Mouse (Mus musculus): ENCODE measurements at regions not wholly inside any gene's neighbourhood (a gene's known extent, or its start where the extent isn't known, plus 50 kb on each side); places are given as distances from the start of the nearest gene placed in this dataset.

- TF ChIP-seq POLR2A (IDR thresholded peaks at IDR 0.05; ENCODE audit: low read depth, low read length) (no peak), CTCF (IDR thresholded peaks at IDR 0.05; ENCODE audit: extremely low read depth, insufficient read length, insufficient replicate concordance, low read depth, low read length) (no peak)
Observed at GRCm38 (mm10) chr14:31929161-31929707, 98.8 kb upstream of the Ankrd28 start.
